Mouse (Mus musculus) right cerebral cortex, postnatal 4 days (tissue): Measurements from ENCODE around the gene Cbfa2t2.
A peak's percentile ranks its signal among the peaks of the same experiment; 100 is the strongest.

Experiments
- DNase-seq: peaks from one replicate; pipeline ENCODE4 v3.0.0-alpha.2; 2022

Gene Cbfa2t2

GRCm38 (mm10) chr2:154543567-154544347, 107.5 kb downstream of the Cbfa2t2 start:
- peak; percentile 65 for DNase-seq

- no peak for DNase-seq
Measured at GRCm38 (mm10) chr2:154546711-154547110, 110.4 kb downstream of the Cbfa2t2 start, which contains the start of gene 1700003F12Rik. 1700003F12Rik (plus strand) TSS chr2:154547085.

GRCm38 (mm10) chr2:154548688-154549087, 112.4 kb downstream of the Cbfa2t2 start:
- DNase-seq: no peak

- DNase-seq: peak; percentile 70
Measured at GRCm38 (mm10) chr2:154549127-154549885, 113.0 kb downstream of the Cbfa2t2 start.

- no peak for DNase-seq
Measured at GRCm38 (mm10) chr2:154549886-154550189, 113.6 kb downstream of the Cbfa2t2 start.

- DNase-seq: no peak
Measured at GRCm38 (mm10) chr2:154550937-154551336, 114.7 kb downstream of the Cbfa2t2 start.

GRCm38 (mm10) chr2:154551476-154551875, 115.2 kb downstream of the Cbfa2t2 start, which contains the start of gene Actl10:
Actl10 (plus strand) TSS chr2:154551776.
- no peak for DNase-seq

- DNase-seq: no peak
Measured at GRCm38 (mm10) chr2:154551927-154552326, 115.6 kb downstream of the Cbfa2t2 start.

GRCm38 (mm10) chr2:154552424-154552907, 116.2 kb downstream of the Cbfa2t2 start:
- peak; percentile 73 for DNase-seq

GRCm38 (mm10) chr2:154555235-154555634, 119.0 kb downstream of the Cbfa2t2 start:
- no peak for DNase-seq

- no peak for DNase-seq
Measured at GRCm38 (mm10) chr2:154557184-154557832, 121.0 kb downstream of the Cbfa2t2 start.

- DNase-seq: peak; percentile 50
Measured at GRCm38 (mm10) chr2:154558264-154559039, 122.2 kb downstream of the Cbfa2t2 start, which contains the start of gene Necab3. Necab3 (minus strand) TSS chr2:154558890.

- no peak for DNase-seq
Measured at GRCm38 (mm10) chr2:154563612-154564170, 127.4 kb downstream of the Cbfa2t2 start.

- DNase-seq: no peak
Measured at GRCm38 (mm10) chr2:154565562-154565961, 129.3 kb downstream of the Cbfa2t2 start.

GRCm38 (mm10) chr2:154566641-154567040, 130.4 kb downstream of the Cbfa2t2 start:
- no peak for DNase-seq

- no peak for DNase-seq
Measured at GRCm38 (mm10) chr2:154567766-154568165, 131.5 kb downstream of the Cbfa2t2 start.

GRCm38 (mm10) chr2:154568329-154569070, 132.2 kb downstream of the Cbfa2t2 start:
- peak; percentile 55 for DNase-seq

GRCm38 (mm10) chr2:154569071-154569748, 132.9 kb downstream of the Cbfa2t2 start:
- peak; percentile 57 for DNase-seq

GRCm38 (mm10) chr2:154569836-154570286, 133.6 kb downstream of the Cbfa2t2 start, which contains the start of gene E2f1:
E2f1 (minus strand) TSS chr2:154569892.
- DNase-seq: peak; percentile 96

- no peak for DNase-seq
Measured at GRCm38 (mm10) chr2:154570666-154571065, 134.4 kb downstream of the Cbfa2t2 start.
